Mouse (Mus musculus): ENCODE results near the gene Nexn.
A peak's percentile ranks its signal among the peaks of the same experiment; 100 is the strongest.
"Not testable (repeated sequence)": the region's sequence is repeated elsewhere in the genome, so short reads cannot be mapped to it uniquely, and the experiment has no call there.

The Nexn gene

GRCm38 (mm10) chr3:152231333-152232100 is 34.6 kb downstream of the Nexn start:
- no peak for DNase-seq

DNA sequence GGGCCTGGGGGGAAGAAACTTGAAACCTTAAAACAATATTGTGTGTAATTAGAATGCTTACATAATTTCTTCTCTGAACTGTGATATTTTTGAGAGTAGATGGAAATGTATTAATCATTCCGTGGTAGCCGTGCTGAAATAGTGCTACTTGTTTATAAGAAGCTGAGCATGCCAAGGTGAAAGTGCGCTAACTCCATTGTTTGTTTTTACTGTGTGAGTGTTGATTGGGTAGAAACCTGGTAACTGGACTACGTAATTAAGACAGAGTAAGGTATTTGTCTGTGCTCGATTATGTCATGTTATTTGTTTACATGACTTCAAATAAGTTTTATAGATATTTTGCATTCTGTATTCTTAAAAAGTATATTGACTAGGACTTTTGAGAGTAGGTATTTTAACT is 36.9 kb downstream of the Nexn start:
- DNase-seq, result no peak

DNA sequence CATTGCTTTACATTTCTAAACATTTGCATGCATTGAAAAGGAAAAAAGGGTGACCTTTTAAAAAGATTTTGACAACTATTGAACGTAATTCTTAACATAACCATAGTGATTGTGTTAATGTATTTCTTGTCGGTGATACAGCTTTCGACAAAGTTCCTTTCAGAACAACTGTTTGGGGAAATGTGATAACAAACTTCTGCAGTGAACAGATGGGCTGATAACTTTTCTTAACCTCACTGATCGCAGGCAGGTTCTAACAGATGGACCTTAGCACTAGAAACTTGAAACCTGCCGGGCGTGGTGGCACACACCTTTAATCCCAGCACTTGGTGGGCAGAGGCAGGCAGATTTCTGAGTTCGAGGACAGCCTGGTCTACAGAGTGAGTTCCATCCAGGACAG is 37.3 kb downstream of the Nexn start:
- DNase-seq, result no peak

- no peak for DNase-seq
Observed at GRCm38 (mm10) chr3:152225906-152226305, 40.2 kb downstream of the Nexn start.

GRCm38 (mm10) chr3:152224918-152225317 is 41.2 kb downstream of the Nexn start:
- no peak for DNase-seq

- DNase-seq, result no peak
Observed at GRCm38 (mm10) chr3:152213416-152213815, 52.7 kb downstream of the Nexn start.

DNA sequence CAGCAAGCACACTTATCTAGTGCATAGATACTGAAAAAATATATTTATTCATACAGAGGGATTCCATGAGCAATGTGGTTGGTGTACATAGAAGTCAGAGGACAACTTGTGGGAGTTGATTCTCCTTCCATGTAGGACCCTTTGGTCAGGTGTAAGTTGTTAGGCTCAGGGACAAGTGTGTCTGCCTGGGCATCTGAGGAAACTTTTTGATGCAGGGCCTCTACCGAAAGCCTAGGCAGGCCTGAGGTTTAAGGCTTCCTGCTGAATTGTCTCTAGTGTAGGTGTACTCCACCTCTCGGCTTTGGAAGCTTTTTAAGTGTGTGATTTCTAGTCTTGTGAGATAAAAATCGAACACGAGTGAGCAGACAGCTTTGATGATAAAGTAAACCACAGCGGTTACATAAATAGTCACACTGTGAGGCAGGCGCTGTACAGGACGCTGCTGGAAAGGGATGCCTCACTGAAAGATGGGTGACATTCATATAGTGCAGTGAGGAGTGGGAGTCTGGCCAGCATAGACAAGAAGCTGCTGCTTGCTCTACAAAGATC is 54.3 kb downstream of the Nexn start:
- DNase-seq, result peak; percentile 63

GRCm38 (mm10) chr3:152210728-152211391 is 55.3 kb downstream of the Nexn start:
- DNase-seq, result peak; percentile 75

DNA sequence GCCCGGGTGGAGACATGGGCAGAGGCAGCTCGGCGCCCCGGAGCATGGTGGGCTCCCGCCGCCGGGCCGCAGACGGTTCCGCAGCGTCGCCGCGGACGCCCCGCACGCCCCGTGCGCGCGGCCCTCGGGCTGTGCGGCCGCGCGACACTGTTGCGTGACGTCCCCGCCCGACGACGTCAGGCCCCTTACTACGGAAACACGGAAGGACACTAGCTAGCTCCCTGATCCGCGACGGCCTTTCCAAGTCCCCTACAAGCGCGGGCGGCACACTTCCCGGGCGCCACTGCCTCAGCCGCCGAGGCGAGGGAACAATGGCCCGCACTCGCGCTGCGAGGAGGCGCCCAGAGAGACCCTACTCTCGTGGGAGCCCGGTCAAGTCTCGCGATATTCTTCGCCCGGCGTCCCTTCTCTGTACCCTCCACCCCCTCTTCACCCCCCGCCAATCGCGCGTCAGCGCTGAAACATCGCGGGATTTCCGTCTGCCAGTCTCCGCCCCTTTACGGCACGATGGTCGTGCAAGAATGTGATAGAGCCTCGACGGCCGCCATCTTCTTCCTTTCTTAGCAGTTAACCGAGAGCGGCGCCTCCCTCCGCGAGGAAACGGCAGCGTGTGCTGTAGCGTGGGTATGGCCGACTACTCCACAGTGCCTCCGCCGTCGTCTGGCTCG is 56.0 kb downstream of the Nexn start, which contains the start of the genes Dnajb4 and Fubp1:
Dnajb4 (minus strand) TSS at position 336 of the 668 bp plus-strand sequence.
Fubp1 (plus strand) TSS at position 456 of the 668 bp plus-strand sequence.
- peak; percentile 100 for DNase-seq

DNA sequence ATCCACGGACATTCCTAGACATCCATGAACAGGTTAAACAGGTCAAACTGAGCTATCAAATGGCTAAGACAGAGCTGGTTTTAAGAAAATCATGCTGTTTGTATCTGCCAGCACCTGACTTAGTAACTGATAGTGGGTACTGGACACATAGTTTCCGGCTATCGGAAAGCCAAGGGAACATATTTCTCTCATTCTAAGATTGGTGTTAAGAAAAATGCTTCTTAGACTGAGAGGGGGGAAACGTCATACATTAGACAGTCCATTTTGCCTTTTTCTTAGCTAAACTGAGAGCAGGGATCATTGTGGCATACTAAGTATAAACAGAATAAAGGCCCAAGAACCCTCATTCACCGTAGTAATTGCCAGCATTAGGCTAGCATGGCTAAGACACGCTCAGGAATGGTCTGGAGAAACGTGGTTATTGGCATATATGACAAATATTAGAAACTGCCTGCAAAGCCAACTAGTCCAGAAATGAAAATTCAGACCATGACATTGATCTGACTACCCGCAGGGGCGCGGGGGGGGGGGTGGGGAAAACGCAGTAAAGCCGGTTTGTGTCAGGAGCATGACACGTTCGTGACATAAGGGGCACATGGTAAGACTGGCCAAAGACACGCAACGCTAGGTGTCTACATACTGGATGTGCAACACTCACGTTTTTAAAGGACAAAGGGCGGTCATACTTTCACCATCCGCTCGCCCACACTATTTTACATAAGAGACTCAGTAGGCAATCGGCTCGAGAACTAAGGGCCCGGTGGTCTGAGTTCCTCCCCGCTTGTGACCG is 56.8 kb downstream of the Nexn start:
- DNase-seq, result no peak

DNA sequence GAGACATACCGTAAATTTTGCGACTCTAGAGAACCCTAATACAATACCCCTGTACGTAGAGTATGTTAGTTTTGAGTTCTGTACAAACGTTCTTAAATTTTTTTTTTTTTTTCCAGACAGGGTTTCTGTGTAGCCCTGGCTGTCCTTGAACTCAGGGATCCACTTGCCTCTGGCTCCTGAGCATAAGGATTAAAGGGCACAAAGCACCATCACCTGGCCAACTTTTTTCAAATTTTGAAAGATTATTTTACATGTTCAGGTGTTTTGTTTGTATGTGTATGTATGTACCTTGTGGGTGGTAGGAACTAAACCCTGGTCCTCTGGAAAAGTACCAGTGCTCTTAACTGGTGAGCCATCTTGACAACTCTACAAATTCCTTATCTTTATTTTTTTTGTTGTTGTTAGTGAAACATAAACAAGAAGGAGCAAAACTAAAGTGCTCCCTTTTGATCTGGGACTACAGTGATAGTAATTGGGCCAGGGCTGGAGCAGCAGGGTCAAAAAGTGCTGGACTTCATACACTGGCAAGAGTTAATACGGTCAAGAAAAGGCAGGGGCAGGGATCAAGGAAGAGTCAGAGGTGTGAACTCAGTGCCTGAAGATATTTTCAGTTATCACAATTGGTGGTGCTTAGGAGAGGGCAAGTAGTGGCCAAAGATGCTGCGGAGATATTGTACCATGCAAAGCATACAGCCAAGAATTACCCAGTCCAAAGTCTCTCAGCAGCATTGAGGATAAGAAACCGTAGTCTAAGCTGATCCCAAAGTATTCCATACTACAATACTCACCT is 57.9 kb downstream of the Nexn start:
- DNase-seq, result no peak

GRCm38 (mm10) chr3:152207156-152207555 is 59.0 kb downstream of the Nexn start:
- no peak for DNase-seq

GRCm38 (mm10) chr3:152204577-152204976 is 61.6 kb downstream of the Nexn start:
- peak; percentile 35 for DNase-seq

DNA sequence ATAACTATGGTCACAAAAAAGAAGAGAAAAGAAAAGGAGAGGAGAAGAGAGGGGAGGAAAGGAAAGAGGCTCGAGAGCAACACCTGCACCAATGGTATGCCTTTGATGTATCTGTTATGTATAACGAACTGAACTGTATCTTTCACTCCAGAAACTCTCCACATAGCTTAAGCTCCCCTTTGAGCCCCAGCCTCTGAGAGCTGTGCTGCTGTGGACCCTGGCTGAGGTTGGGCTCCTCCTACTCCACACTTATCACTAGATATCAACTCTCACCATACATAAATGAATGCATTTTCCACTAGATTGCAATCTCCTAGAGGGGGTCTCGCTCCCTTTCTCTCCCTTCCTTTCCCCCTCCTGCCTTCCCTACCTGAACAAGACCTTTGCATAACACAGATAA is 62.2 kb downstream of the Nexn start:
- DNase-seq, result peak; percentile 76

- peak; percentile 47 for DNase-seq
Observed at GRCm38 (mm10) chr3:152203411-152203810, 62.7 kb downstream of the Nexn start.

DNA sequence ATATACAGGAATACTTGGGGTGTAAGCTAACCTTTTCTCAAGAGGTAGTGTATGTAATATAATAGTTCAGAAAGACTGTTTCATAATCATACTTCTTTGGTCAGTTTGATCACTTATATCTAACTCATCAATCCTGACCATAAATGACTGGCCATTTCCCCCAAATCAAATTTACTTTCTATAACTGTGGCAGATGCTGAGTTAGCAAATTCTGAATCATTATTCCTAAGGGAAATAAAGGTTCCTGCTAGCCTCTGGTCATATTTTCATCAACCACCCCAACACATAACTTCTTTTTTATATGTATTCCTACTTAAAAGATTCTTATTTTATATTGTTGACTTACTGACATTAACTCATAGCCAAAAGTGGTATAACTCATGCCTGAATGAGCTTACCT is 63.2 kb downstream of the Nexn start:
- no peak for DNase-seq

- DNase-seq, result no peak
Observed at GRCm38 (mm10) chr3:152201651-152202050, 64.5 kb downstream of the Nexn start.

- DNase-seq, result no peak
Observed at GRCm38 (mm10) chr3:152201181-152201580, 65.0 kb downstream of the Nexn start.

DNA sequence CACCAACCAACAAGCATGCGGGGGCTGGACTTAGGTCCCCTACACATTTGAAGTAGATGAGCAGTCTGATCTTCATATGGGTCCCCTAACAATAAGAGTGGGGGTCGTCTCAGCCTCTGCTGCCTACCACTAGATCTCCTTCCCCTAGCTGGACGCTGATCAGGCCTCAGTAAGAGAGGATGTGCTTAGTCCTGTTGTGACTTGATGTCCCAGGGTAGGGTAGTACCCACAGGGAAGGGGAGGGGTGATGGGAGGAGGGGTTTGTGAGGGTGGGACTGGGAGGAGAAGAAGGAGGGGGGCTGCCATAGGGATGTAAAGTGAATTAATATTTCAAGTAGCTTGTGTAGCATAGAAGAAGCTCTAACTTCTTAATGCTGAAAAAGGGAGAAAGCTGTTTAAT is 67.0 kb downstream of the Nexn start:
- no peak for DNase-seq

DNA sequence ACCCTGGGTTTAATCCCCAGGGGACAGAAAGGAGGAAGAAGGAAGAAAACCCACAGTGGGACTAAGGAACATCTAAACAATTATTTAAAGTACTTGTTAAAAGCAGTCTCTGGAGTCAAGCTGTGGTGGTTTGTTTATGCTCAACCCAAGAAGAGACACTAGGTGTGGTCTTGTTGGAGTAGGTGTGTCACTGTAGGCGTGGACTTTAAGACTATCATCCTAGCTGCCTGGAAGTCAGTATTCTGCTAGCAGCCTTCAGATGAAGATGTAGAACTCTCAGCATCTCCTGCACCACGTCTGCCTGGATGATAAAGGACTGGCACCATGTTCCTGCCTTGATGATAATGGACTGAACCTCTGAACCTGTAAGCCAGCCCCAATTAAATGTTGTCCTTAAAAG is 68.9 kb downstream of the Nexn start:
- DNase-seq, result not testable (repeated sequence)

GRCm38 (mm10) chr3:152193635-152194097 is 72.5 kb downstream of the Nexn start:
- DNase-seq, result peak; percentile 80

- DNase-seq, result no peak
Observed at GRCm38 (mm10) chr3:152193177-152193576, 73.0 kb downstream of the Nexn start.

Data from thymus, postnatal 25 days (tissue).